10 mouse cellular contexts compared by ENCODE assay signal in genomic region chr3:89999830-90000229, GRCm38 (mm10). TPM values are rescaled to one million over a fixed set of nuclear protein-coding genes. Genes with fewer than 3 reads are reported as not detected.
A peak's percentile ranks its signal among the peaks of the same experiment; 100 is the strongest.
DNase-seq lines count a peak whose midpoint lies in the region; ATAC-seq lines count a peak whose summit lies in the region.
"Had no signal": no experiment of that assay in that cellular context is flagged by ENCODE, and none has a peak within 500 bp of the region (broad histone marks: within the 10 kb centered on the region; RNA-seq: fewer than 3 reads in every experiment).

No protein-coding gene starts in this region.

- WGBS in kidney, embryonic 16.5 days = 85% methylated on average over 4 of the region's 4 CpGs
- 74% methylated on average over 4 of the region's 4 CpGs for WGBS in embryonic facial prominence, embryonic 15.5 days
- 53% methylated on average over 4 of the region's 4 CpGs for WGBS in macrophage (ENCODE audit: missing documents)

- H3K9ac ChIP-seq in kidney, embryonic 16.5 days (replicated peaks; ENCODE audit: low read length) = no peak overlapping the region
- no peak overlapping the region for H3K9ac ChIP-seq in embryonic facial prominence, embryonic 15.5 days

- H3K4me1 ChIP-seq in kidney, embryonic 16.5 days (ENCODE audit: insufficient read depth, low read length) = peaks cover 16% of the 10 kb centered on the region
- peaks cover 10% of the 10 kb centered on the region for H3K4me1 ChIP-seq in embryonic facial prominence, embryonic 15.5 days

- no peaks in the 10 kb centered on the region for H3K27me3 ChIP-seq in kidney, embryonic 16.5 days (ENCODE audit: insufficient read depth, low read length)
- H3K27me3 ChIP-seq in embryonic facial prominence, embryonic 15.5 days = no peaks in the 10 kb centered on the region

- intact Hi-C loops in left cerebral cortex, postnatal 36 days (cut with DNase I) = loop anchor here (5.0 kb wide), 1 partner anchor 38 kb away; the partner anchor contains the start of gene Atp8b2

- no peak for DNase-seq in kidney, adult 18-20 months
- peak; percentile 8 for DNase-seq in adipocyte (ENCODE audit: low spot score)
- DNase-seq in right cerebral cortex, postnatal 25 days = no peak
- no peak for DNase-seq in thymus, postnatal 14 days
- DNase-seq in left cerebral cortex, postnatal 36 days (ENCODE audit: low spot score in 2 of 2) = no peak
- DNase-seq: adrenal gland, postnatal 14 days had no signal

- H3K9me3 ChIP-seq in kidney, embryonic 16.5 days (ENCODE audit: low read length) = no peaks in the 10 kb centered on the region
- H3K9me3 ChIP-seq in embryonic facial prominence, embryonic 15.5 days (replicated peaks) = no peaks in the 10 kb centered on the region
- H3K9me3 ChIP-seq: G1E had no signal

- H3K4me2 ChIP-seq in kidney, embryonic 16.5 days (replicated peaks; ENCODE audit: low read depth, low read length) = peak overlapping the region; percentile 84; the same call in 1 of the 2 replicates
- peak overlapping the region; percentile 66; the same call in 1 of the 2 replicates for H3K4me2 ChIP-seq in embryonic facial prominence, embryonic 15.5 days (replicated peaks)

- peaks cover 35% of the 10 kb centered on the region for H3K36me3 ChIP-seq in kidney, embryonic 16.5 days (ENCODE audit: insufficient read depth, low read length)
- H3K36me3 ChIP-seq in embryonic facial prominence, embryonic 15.5 days = peaks cover 37% of the 10 kb centered on the region
- H3K36me3 ChIP-seq in macrophage (ENCODE audit: inconsistent target) = peaks cover 34% of the 10 kb centered on the region

- H3K4me3 ChIP-seq in kidney, embryonic 16.5 days (ENCODE audit: low read length) = no peak overlapping the region
- peak overlapping the region; percentile 74; the same call in 1 of the 2 replicates for H3K4me3 ChIP-seq in embryonic facial prominence, embryonic 15.5 days (replicated peaks)
- no peak overlapping the region for H3K4me3 ChIP-seq in macrophage (ENCODE audit: inconsistent target)

- 0 out of 2 replicates have a peak overlapping the region, but pooled peaks have one; percentile 91 for H3K27ac ChIP-seq in kidney, embryonic 16.5 days (ENCODE audit: low read length)
- peak overlapping the region; percentile 99 for H3K27ac ChIP-seq in embryonic facial prominence, embryonic 15.5 days (replicated peaks)
- H3K27ac ChIP-seq in macrophage = peak overlapping the region; percentile 84

- ATAC-seq in kidney, embryonic 16.5 days (ENCODE audit: low FRiP score, low TSS enrichment) = no peak
- no peak for ATAC-seq in embryonic facial prominence, embryonic 15.5 days (ENCODE audit: insufficient number of reproducible peaks, low FRiP score, low TSS enrichment, low read depth)

- H3K79me2 ChIP-seq in macrophage (ENCODE audit: inconsistent target) = peaks cover 20% of the 10 kb centered on the region

RNA-seq across cellular contexts. Expression of gene Hax1, which starts 1.2 kb away (rescaled TPM):
- 175 and 189 TPM in 2 replicates for polyA plus RNA-seq in kidney, embryonic 16.5 days (2015; fragmentation: Nextera tagmentation; extraction: Ambion mirVana)
- 145 and 152 TPM in 2 replicates for polyA plus RNA-seq in embryonic facial prominence, embryonic 15.5 days (2015; fragmentation: Nextera tagmentation; extraction: Ambion mirVana)
- 100 to 1,000 TPM in 13 of 26 experiments, 10 to 100 TPM in 13; 48.7 to 156 (median 100) TPM for total RNA-seq in macrophage (2018; cell fraction: chromatin; rRNA removed)
- 100 to 1,000 TPM in 16 of 26 experiments, 10 to 100 TPM in 10; 79.7 to 159 (median 118) TPM for total RNA-seq in macrophage (2018; cell fraction: cytosol; rRNA removed)
- 100 to 1,000 TPM in 14 of 26 experiments, 10 to 100 TPM in 12; 43.9 to 145 (median 106) TPM for total RNA-seq in macrophage (2018; cell fraction: nucleus; rRNA removed)
- polyA plus RNA-seq in macrophage (2018) = 77.9 to 113 TPM (median 113 TPM) in 3 replicates
- 10 to 100 TPM; 79.4 to 87.6 TPM for total RNA-seq in left cerebral cortex, postnatal 36 days (2021)

RNA-seq across cellular contexts. Expression of gene Atp8b2, which starts 36.5 kb away (rescaled TPM):
- 11.7 and 15.3 TPM in 2 replicates for polyA plus RNA-seq in kidney, embryonic 16.5 days (2015; fragmentation: Nextera tagmentation; extraction: Ambion mirVana)
- 19.0 and 19.3 TPM in 2 replicates for polyA plus RNA-seq in embryonic facial prominence, embryonic 15.5 days (2015; fragmentation: Nextera tagmentation; extraction: Ambion mirVana)
- total RNA-seq in macrophage (2018; cell fraction: chromatin; rRNA removed) = 100 to 1,000 TPM in 1 of 26 experiments, 10 to 100 TPM in 22, 1 to 10 TPM in 3; 5.4 to 106 (median 49.9) TPM
- total RNA-seq in macrophage (2018; cell fraction: cytosol; rRNA removed) = 10 to 100 TPM in 15 of 26 experiments, 1 to 10 TPM in 11; 5.0 to 15.7 (median 10.8) TPM
- 10 to 100 TPM in 25 of 26 experiments, 1 to 10 TPM in 1; 9.4 to 81.2 (median 22.3) TPM for total RNA-seq in macrophage (2018; cell fraction: nucleus; rRNA removed)
- 8.0 to 10.1 TPM (median 10.0 TPM) in 3 replicates for polyA plus RNA-seq in macrophage (2018)
- total RNA-seq in left cerebral cortex, postnatal 36 days (2021) = 100 to 1,000 TPM; 108 to 115 TPM

RNA-seq across cellular contexts. Expression of gene 4933434E20Rik, which starts 51.6 kb away (rescaled TPM):
- 184 and 187 TPM in 2 replicates for polyA plus RNA-seq in kidney, embryonic 16.5 days (2015; fragmentation: Nextera tagmentation; extraction: Ambion mirVana)
- 132 and 149 TPM in 2 replicates for polyA plus RNA-seq in embryonic facial prominence, embryonic 15.5 days (2015; fragmentation: Nextera tagmentation; extraction: Ambion mirVana)
- 100 to 1,000 TPM in 5 of 26 experiments, 10 to 100 TPM in 21; 24.1 to 132 (median 60.5) TPM for total RNA-seq in macrophage (2018; cell fraction: chromatin; rRNA removed)
- total RNA-seq in macrophage (2018; cell fraction: cytosol; rRNA removed) = 100 to 1,000 TPM in 1 of 26 experiments, 10 to 100 TPM in 25; 53.3 to 105 (median 84.5) TPM
- 100 to 1,000 TPM in 3 of 26 experiments, 10 to 100 TPM in 23; 38.8 to 131 (median 65.2) TPM for total RNA-seq in macrophage (2018; cell fraction: nucleus; rRNA removed)
- polyA plus RNA-seq in macrophage (2018) = 49.4 to 76.1 TPM (median 71.0 TPM) in 3 replicates
- 10 to 100 TPM; 91.4 to 93.6 TPM for total RNA-seq in left cerebral cortex, postnatal 36 days (2021)

RNA-seq across cellular contexts. Expression of gene Ubap2l, which starts 52.6 kb away (rescaled TPM):
- 152 and 198 TPM in 2 replicates for polyA plus RNA-seq in kidney, embryonic 16.5 days (2015; fragmentation: Nextera tagmentation; extraction: Ambion mirVana)
- polyA plus RNA-seq in embryonic facial prominence, embryonic 15.5 days (2015; fragmentation: Nextera tagmentation; extraction: Ambion mirVana) = 175 and 176 TPM in 2 replicates
- total RNA-seq in macrophage (2018; cell fraction: chromatin; rRNA removed) = 1,000 to 10,000 TPM in 2 of 26 experiments, 100 to 1,000 TPM in 24; 542 to 1,238 (median 895) TPM
- total RNA-seq in macrophage (2018; cell fraction: cytosol; rRNA removed) = 100 to 1,000 TPM; 154 to 236 (median 177) TPM
- total RNA-seq in macrophage (2018; cell fraction: nucleus; rRNA removed) = 100 to 1,000 TPM; 251 to 705 (median 435) TPM
- 160 to 411 TPM (median 185 TPM) in 3 replicates for polyA plus RNA-seq in macrophage (2018)
- total RNA-seq in left cerebral cortex, postnatal 36 days (2021) = 100 to 1,000 TPM; 165 to 202 TPM
